Mouse (Mus musculus) liver, embryonic 14.5 days (tissue): ENCODE results near the gene Gm2663. TPM values are rescaled to one million over a fixed set of nuclear protein-coding genes. Genes with fewer than 3 reads are reported as not detected.

Experiments
- ATAC-seq: fragments of 200-750 bp; cut with Nextera tagmentation; 2 replicates; pipeline ENCODE4 v1.8.0; 2017; ENCODE audit warnings: moderate number of reproducible peaks, mild to moderate bottlenecking, moderate library complexity; ENCODE audit not compliant: insufficient read depth
- DNase-seq, 3 experiments: peaks; one replicate each; pipeline ENCODE4 v3.0.0-alpha.2; 2012 to 2013; ENCODE audit warnings: low read depth in 3 of 3, low spot score in 3 of 3
- H3K27ac ChIP-seq: fragments of 300-500 bp; sonication (generic); 2 replicates; pipeline ENCODE4 v1.5.1; 2014; ENCODE audit warnings: moderate library complexity, mild to moderate bottlenecking, control low read depth, inconsistent platforms
- H3K27me3 ChIP-seq: fragments of 300-500 bp; sonication (generic); 2 replicates; pipeline ENCODE4 v1.6.1; 2014; ENCODE audit warnings: mild to moderate bottlenecking, low read length, moderate library complexity; ENCODE audit not compliant: control insufficient read depth, insufficient read depth
- H3K36me3 ChIP-seq: fragments of 300-500 bp; sonication (generic); replicated peaks from 2 replicates; pipeline ENCODE4 v1.6.1; 2014; ENCODE audit warnings: low read depth; ENCODE audit not compliant: control insufficient read depth, insufficient read depth
- H3K4me1 ChIP-seq, 2 experiments: fragments of 200-500 bp in 1 of 2; fragments of 300-500 bp in 1 of 2; sonication (generic) in 1 of 2; replicated peaks; 2 replicates each; pipeline ENCODE4 v1.6.1; 2012 to 2014; ENCODE audit warnings: antibody characterized with exemption in 1 of 2, inconsistent platforms in 1 of 2, low read length in 1 of 2; ENCODE audit not compliant: control insufficient read depth in 2 of 2, insufficient read depth in 2 of 2
- H3K4me2 ChIP-seq: fragments of 300-500 bp; sonication (generic); 2 replicates; pipeline ENCODE4 v1.6.1; 2014; ENCODE audit warnings: low read depth, mild to moderate bottlenecking, control low read depth, moderate library complexity
- H3K4me3 ChIP-seq, 2 experiments: fragments of 200-500 bp in 1 of 2; fragments of 300-500 bp in 1 of 2; sonication (generic) in 1 of 2; 2 replicates each; pipeline ENCODE4 v1.5.1; 2012 to 2014; ENCODE audit warnings: low read depth in 2 of 2, low read length in 2 of 2, mild to moderate bottlenecking in 2 of 2, control low read depth in 1 of 2, inconsistent platforms in 1 of 2, moderate library complexity in 1 of 2; ENCODE audit not compliant: insufficient read depth in 1 of 2
- H3K9ac ChIP-seq: fragments of 300-500 bp; sonication (generic); replicated peaks from 2 replicates; pipeline ENCODE4 v1.6.1; 2014; ENCODE audit warnings: mild to moderate bottlenecking, control low read depth, moderate library complexity
- H3K9me3 ChIP-seq: fragments of 300-500 bp; sonication (generic); 2 replicates; pipeline ENCODE4 v1.6.1; 2016; ENCODE audit warnings: low read length, mixed read lengths; ENCODE audit not compliant: control insufficient read depth
- CTCF ChIP-seq: IDR thresholded peaks from 2 replicates; pipeline ENCODE4 v1.5.1; 2016; ENCODE audit warnings: antibody characterized with exemption, low read depth, control low read depth
- EP300 ChIP-seq: IDR thresholded peaks from 2 replicates; pipeline ENCODE4 v1.6.1; 2016; ENCODE audit warnings: antibody characterized with exemption, low read depth
- WGBS: fragments of 180-500 bp; shearing (Covaris S2); extraction: QIAGEN DNeasy Blood & Tissue Kit; methylation state at CpG from one replicate; pipeline ENCODE4 v1.1.7; 2014; ENCODE audit not compliant: insufficient replicate concordance; 5-methylcytosine and 5-hydroxymethylcytosine counted together
- polyA plus RNA-seq, 2 experiments: library from polyadenylated mRNA; depleted of rRNA in 1 of 2; stranded (reverse) in 1 of 2; unstranded in 1 of 2; fragments of >200 nt; fragmentation: Nextera tagmentation in 1 of 2; extraction: Ambion mirVana in 1 of 2; gene quantifications; 2 replicates each; pipeline versions ENCODE4 v1.2.1 to v1.2.3; 2012 to 2014

Gm2663 gene
- polyA plus RNA-seq, 2 experiments: not detected

DNA sequence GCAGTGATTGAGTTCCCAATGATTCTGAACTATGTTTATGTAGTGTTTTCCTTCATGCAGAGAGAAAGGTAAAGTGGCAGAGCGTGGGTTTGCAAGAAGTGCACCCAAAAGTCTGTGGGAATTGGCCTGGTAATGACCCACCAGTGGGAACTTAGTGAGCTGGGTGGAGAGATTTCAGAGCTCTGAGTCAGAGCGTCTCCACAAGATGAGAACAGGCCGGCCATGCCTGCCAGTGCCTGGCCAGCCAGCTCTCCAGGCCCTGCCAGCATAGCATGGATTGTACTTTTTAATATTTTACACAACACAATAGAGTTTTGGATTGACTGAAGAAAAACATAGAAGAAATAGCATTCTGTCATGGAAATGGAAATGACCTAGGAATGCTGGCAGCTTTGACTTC is 31.5 kb upstream of the Gm2663 start:
- no peaks in the 10 kb centered on the region for H3K27me3 ChIP-seq
- WGBS: 66% methylated on average over 3 of the region's 3 CpGs
- no peak for TF ChIP-seq CTCF
- TF ChIP-seq EP300: no peak
- H3K4me2 ChIP-seq: no peak overlapping the region
- H3K36me3 ChIP-seq: no peaks in the 10 kb centered on the region
- H3K9ac ChIP-seq: no peak overlapping the region
- H3K9me3 ChIP-seq: no peaks in the 10 kb centered on the region
- no peak overlapping the region for H3K4me3 ChIP-seq
- no peaks in the 10 kb centered on the region for H3K4me1 ChIP-seq
- no peak overlapping the region for H3K27ac ChIP-seq
- ATAC-seq: no peak
- no peak for DNase-seq

DNA sequence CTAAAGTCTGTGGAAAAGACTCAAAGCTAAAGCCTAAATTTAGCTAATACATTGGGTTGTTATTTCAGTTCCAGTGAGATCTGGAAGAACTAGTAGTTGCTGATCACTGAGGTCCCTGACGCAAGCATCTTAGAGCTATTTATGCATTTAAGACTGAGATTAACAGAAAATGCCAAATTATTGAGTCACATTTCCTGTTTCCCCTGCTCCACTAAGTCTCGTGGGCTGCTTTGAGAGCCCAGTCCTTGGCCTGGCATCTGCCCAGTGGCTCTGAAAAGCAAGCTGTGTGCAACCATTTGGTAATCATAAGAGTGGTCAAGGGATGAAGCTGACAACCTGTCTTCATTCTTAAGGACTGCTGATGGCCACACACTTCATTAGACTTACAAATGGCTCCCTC is 27.8 kb upstream of the Gm2663 start:
- no peak for ATAC-seq
- Histone ChIP-seq H3K4me3 (no peak overlapping the region), H3K9me3 (no peaks in the 10 kb centered on the region), H3K4me1 (no peaks in the 10 kb centered on the region), H3K27ac (no peak overlapping the region), H3K9ac (no peak overlapping the region), H3K36me3 (no peaks in the 10 kb centered on the region), H3K4me2 (no peak overlapping the region), H3K27me3 (no peaks in the 10 kb centered on the region)
- no peak for DNase-seq
- TF ChIP-seq EP300: no peak
- TF ChIP-seq CTCF: no peak
- WGBS: 30% methylated on average over 2 of the region's 2 CpGs

GRCm38 (mm10) chr6:41025873-41026650 is 26.8 kb upstream of the Gm2663 start:
- Histone ChIP-seq H3K36me3 (no peaks in the 10 kb centered on the region), H3K4me3 (no peak overlapping the region), H3K27me3 (no peaks in the 10 kb centered on the region), H3K27ac (no peak overlapping the region), H3K9me3 (no peaks in the 10 kb centered on the region), H3K4me2 (no peak overlapping the region), H3K9ac (no peak overlapping the region), H3K4me1 (no peaks in the 10 kb centered on the region)
- WGBS: 60% methylated on average over 2 of the region's 2 CpGs
- no peak for TF ChIP-seq CTCF
- TF ChIP-seq EP300: no peak
- DNase-seq: no peak
- ATAC-seq: no peak

- H3K4me1 ChIP-seq: no peaks in the 10 kb centered on the region
- TF ChIP-seq EP300 (no peak), CTCF (no peak)
- no peak overlapping the region for H3K9ac ChIP-seq
- H3K36me3 ChIP-seq: no peaks in the 10 kb centered on the region
- H3K27me3 ChIP-seq: no peaks in the 10 kb centered on the region
- ATAC-seq (no peak), DNase-seq (no peak)
- no peaks in the 10 kb centered on the region for H3K9me3 ChIP-seq
- H3K27ac ChIP-seq: no peak overlapping the region
- no peak overlapping the region for H3K4me3 ChIP-seq
- no peak overlapping the region for H3K4me2 ChIP-seq
- WGBS: 59% methylated on average over 2 of the region's 2 CpGs
Observed at GRCm38 (mm10) chr6:41019140-41019539, 19.9 kb upstream of the Gm2663 start.

GRCm38 (mm10) chr6:41018629-41019028 is 19.4 kb upstream of the Gm2663 start:
- no peaks in the 10 kb centered on the region for H3K27me3 ChIP-seq
- no peak for DNase-seq
- H3K9me3 ChIP-seq: no peaks in the 10 kb centered on the region
- no peaks in the 10 kb centered on the region for H3K4me1 ChIP-seq
- ATAC-seq: no peak
- 57% methylated on average over 2 of the region's 2 CpGs for WGBS
- no peak overlapping the region for H3K9ac ChIP-seq
- no peak overlapping the region for H3K4me2 ChIP-seq
- TF ChIP-seq EP300: no peak
- TF ChIP-seq CTCF: no peak
- no peak overlapping the region for H3K27ac ChIP-seq
- H3K4me3 ChIP-seq: no peak overlapping the region
- no peaks in the 10 kb centered on the region for H3K36me3 ChIP-seq
